Mouse (Mus musculus): Measurements from ENCODE around the gene A730015C16Rik. TPM values are rescaled to one million over a fixed set of nuclear protein-coding genes. Genes with fewer than 3 reads are reported as not detected.

The A730015C16Rik gene
- under 1 TPM in 1 of 4 experiments, not detected in 3; 0.33 TPM for total RNA-seq (2022)

- DNase-seq (ENCODE audit: low spot score in 2 of 2): no peak
Observed at GRCm38 (mm10) chr4:108848505-108848848, at the start of gene A730015C16Rik. TSS of gene A730015C16Rik (minus strand) at chr4:108848619.

GRCm38 (mm10) chr4:108890876-108891275 is 42.5 kb upstream of the A730015C16Rik start:
- DNase-seq (ENCODE audit: low spot score in 2 of 2): peak in 1 of 2 experiments; percentile 43

GRCm38 (mm10) chr4:108887456-108887855 is 39.0 kb upstream of the A730015C16Rik start:
- no peak for DNase-seq (ENCODE audit: low spot score in 2 of 2)

- DNase-seq (ENCODE audit: low spot score in 2 of 2): no peak
Observed at GRCm38 (mm10) chr4:108883815-108884214, 35.4 kb upstream of the A730015C16Rik start.

- DNase-seq (ENCODE audit: low spot score in 2 of 2): peak; percentile 6 to 24
Observed at GRCm38 (mm10) chr4:108878963-108879822, 30.8 kb upstream of the A730015C16Rik start, which contains the start of gene Rab3b. TSS of gene Rab3b (plus strand) at chr4:108879063.

- no peak for DNase-seq (ENCODE audit: low spot score in 2 of 2)
Observed at GRCm38 (mm10) chr4:108877901-108878300, 29.5 kb upstream of the A730015C16Rik start.

GRCm38 (mm10) chr4:108873746-108874145 is 25.3 kb upstream of the A730015C16Rik start:
- no peak for DNase-seq (ENCODE audit: low spot score in 2 of 2)

GRCm38 (mm10) chr4:108869730-108870374 is 21.4 kb upstream of the A730015C16Rik start:
- DNase-seq (ENCODE audit: low spot score in 2 of 2): peak; percentile 50 to 75

- no peak for DNase-seq (ENCODE audit: low spot score in 2 of 2)
Observed at GRCm38 (mm10) chr4:108866806-108867205, 18.4 kb upstream of the A730015C16Rik start.

GRCm38 (mm10) chr4:108847715-108848504 is 509 bp downstream of the A730015C16Rik start, which contains the start of gene Kti12:
TSS of gene Kti12 (plus strand) at chr4:108847785.
- peak; percentile 69 to 71 for DNase-seq (ENCODE audit: low spot score in 2 of 2)

GRCm38 (mm10) chr4:108845824-108846569 is 2.4 kb downstream of the A730015C16Rik start:
- DNase-seq (ENCODE audit: low spot score in 2 of 2): no peak

GRCm38 (mm10) chr4:108843336-108843735 is 5.1 kb downstream of the A730015C16Rik start:
- no peak for DNase-seq (ENCODE audit: low spot score in 2 of 2)

- no peak for DNase-seq (ENCODE audit: low spot score in 2 of 2)
Observed at GRCm38 (mm10) chr4:108841920-108842578, 6.4 kb downstream of the A730015C16Rik start.

GRCm38 (mm10) chr4:108838031-108838430 is 10.4 kb downstream of the A730015C16Rik start:
- peak in 1 of 2 experiments; percentile 48 for DNase-seq (ENCODE audit: low spot score in 2 of 2)

- DNase-seq (ENCODE audit: low spot score in 2 of 2): no peak
Observed at GRCm38 (mm10) chr4:108835496-108835895, 12.9 kb downstream of the A730015C16Rik start.

- DNase-seq (ENCODE audit: low spot score in 2 of 2): no peak
Observed at GRCm38 (mm10) chr4:108834971-108835311, 13.5 kb downstream of the A730015C16Rik start.

GRCm38 (mm10) chr4:108834115-108834970 is 14.1 kb downstream of the A730015C16Rik start, which contains the start of gene Txndc12:
TSS of gene Txndc12 (plus strand) at chr4:108834601.
- DNase-seq (ENCODE audit: low spot score in 2 of 2): peak; percentile 67 to 80

- DNase-seq (ENCODE audit: low spot score in 2 of 2): no peak
Observed at GRCm38 (mm10) chr4:108833828-108834114, 14.6 kb downstream of the A730015C16Rik start.

All from left cerebral cortex, adult 8-10 months (tissue).